9 mouse cellular contexts compared by ENCODE assay signal in the genomic region with DNA sequence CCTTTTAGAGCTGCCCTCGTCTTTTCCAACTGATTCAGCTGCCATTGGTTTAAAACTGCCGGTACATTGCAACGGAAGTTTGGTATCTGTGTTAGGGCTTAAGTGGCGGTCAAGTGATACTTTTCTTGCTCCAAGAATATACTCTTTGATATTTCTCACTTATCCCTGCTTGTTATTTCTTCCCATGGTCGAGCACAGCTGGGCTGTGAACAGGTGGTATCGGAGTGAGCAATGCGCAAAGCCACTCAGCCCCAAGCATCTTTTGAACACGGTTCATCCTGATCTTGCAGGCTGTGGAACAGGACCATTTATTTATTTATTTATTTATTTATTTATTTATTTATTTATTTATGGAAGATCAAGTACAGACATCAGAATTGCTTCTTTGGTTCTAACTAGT. TPM values are rescaled to one million over a fixed set of nuclear protein-coding genes. Genes with fewer than 3 reads are reported as not detected.
"Had no signal": no experiment of that assay in that cellular context is flagged by ENCODE, and none has a peak within 500 bp of the region (broad histone marks: within the 10 kb centered on the region; RNA-seq: fewer than 3 reads in every experiment).

No protein-coding gene starts in this region.

- H3K4me1 ChIP-seq: liver, embryonic 13.5 days; midbrain, embryonic 15.5 days had no signal

- H3K4me2 ChIP-seq: liver, embryonic 13.5 days; midbrain, embryonic 11.5 days; midbrain, embryonic 15.5 days; neural tube, embryonic 13.5 days had no signal

- H3K4me3 ChIP-seq: liver, embryonic 13.5 days; megakaryocyte, embryonic 14.5 days; midbrain, embryonic 15.5 days; neural tube, embryonic 13.5 days had no signal

- H3K9ac ChIP-seq: liver, embryonic 13.5 days; liver, postnatal 0 days; midbrain, embryonic 15.5 days; neural tube, embryonic 13.5 days had no signal

- H3K27ac ChIP-seq: liver, embryonic 13.5 days; macrophage; midbrain, embryonic 15.5 days; neural tube, embryonic 13.5 days had no signal

- H3K36me3 ChIP-seq: liver, embryonic 13.5 days; midbrain, embryonic 15.5 days; neural tube, embryonic 13.5 days had no signal

- H3K27me3 ChIP-seq: liver, embryonic 13.5 days; megakaryocyte, embryonic 14.5 days; midbrain, embryonic 15.5 days; neural tube, embryonic 13.5 days had no signal

- H3K9me3 ChIP-seq: liver, embryonic 13.5 days; megakaryocyte, embryonic 14.5 days; midbrain, embryonic 15.5 days; neural tube, embryonic 13.5 days had no signal

RNA-seq across cellular contexts. Expression of gene Ccna1, which starts 24.3 kb away (rescaled TPM):
- polyA plus RNA-seq: liver, postnatal 0 days; macrophage had no signal

RNA-seq across cellular contexts. Expression of gene Ccdc169, which starts 57.5 kb away (rescaled TPM):
- polyA plus RNA-seq: liver, embryonic 13.5 days; liver, postnatal 0 days; midbrain, embryonic 11.5 days; neural tube, embryonic 13.5 days; stomach, embryonic 14.5 days; thymus, adult 2 months had no signal
